Mouse (Mus musculus) regulatory T cell (primary cell): Measurements from ENCODE around the gene Slamf8.

Source experiments
- in situ Hi-C: fragments of 300-600 bp; cut with MboI, MseI; formaldehyde crosslinking; loops from one replicate; pipeline ENCODE4 v1.15.1; 2025; ENCODE audit warnings: high pct_unique_total_duplicates

Gene Slamf8

DNA sequence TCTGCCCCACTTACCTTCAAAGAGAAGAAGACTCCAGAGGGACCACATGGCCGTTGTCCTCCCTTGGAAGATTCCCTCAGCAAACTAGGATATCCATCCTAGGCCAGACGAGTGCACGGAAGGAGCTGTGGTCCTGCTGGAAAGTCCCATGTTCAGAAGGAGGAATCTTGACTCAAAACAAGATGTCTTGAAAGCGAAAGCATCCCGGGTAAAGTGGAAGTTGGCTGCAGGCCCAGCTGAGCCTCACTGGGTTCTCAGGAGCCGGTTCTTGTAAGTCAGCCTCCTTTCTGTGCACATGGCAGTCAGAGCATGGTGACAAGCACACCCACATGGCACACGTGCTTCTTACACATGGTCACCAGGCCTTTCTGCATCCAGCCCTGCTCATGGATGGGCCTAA, at the start of gene Slamf8:
Gene Slamf8, minus strand, starts transcription at position 184 of the 400 bp plus-strand sequence.
- in situ Hi-C loops = no loop called here

DNA sequence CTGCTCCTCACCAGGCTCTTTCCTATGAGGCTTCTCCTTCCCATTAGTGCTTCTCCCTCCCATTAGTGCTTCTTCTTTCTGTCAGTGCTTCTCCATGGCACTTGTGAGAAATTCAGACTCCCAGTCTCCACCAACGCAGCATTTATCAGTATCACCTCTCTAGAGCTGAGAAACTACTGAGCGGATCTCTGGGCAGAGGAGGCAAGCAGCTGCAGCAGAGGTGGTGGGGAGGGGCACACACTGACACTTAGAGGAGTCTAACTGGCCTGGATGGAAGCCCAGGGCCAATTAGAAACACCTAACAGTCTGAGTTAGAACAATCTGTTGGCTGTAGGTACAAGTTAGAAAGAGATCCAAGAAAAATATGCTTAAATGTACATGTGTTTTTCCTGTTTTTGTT, 48.4 kb upstream of the Slamf8 start:
- in situ Hi-C loops = loop anchor here (25.0 kb wide), 1 partner anchor 749 kb away; no protein-coding TSS in a partner anchor

- in situ Hi-C loops = loop anchor here (25.0 kb wide), 1 partner anchor 750 kb away; no protein-coding TSS in a partner anchor
Measured at GRCm38 (mm10) chr1:172637801-172638200, 47.4 kb upstream of the Slamf8 start.

- in situ Hi-C loops = loop anchor here (25.0 kb wide), 1 partner anchor 751 kb away; no protein-coding TSS in a partner anchor
Measured at GRCm38 (mm10) chr1:172636266-172636665, 45.9 kb upstream of the Slamf8 start.

- in situ Hi-C loops = loop anchor here (25.0 kb wide), 1 partner anchor 752 kb away; no protein-coding TSS in a partner anchor
Measured at GRCm38 (mm10) chr1:172635258-172635657, 44.9 kb upstream of the Slamf8 start.

GRCm38 (mm10) chr1:172634136-172634535, 43.8 kb upstream of the Slamf8 start:
- in situ Hi-C loops = loop anchor here (5.0 to 25.0 kb wide), 3 partner anchors 107 to 753 kb away; no protein-coding TSS in a partner anchor

DNA sequence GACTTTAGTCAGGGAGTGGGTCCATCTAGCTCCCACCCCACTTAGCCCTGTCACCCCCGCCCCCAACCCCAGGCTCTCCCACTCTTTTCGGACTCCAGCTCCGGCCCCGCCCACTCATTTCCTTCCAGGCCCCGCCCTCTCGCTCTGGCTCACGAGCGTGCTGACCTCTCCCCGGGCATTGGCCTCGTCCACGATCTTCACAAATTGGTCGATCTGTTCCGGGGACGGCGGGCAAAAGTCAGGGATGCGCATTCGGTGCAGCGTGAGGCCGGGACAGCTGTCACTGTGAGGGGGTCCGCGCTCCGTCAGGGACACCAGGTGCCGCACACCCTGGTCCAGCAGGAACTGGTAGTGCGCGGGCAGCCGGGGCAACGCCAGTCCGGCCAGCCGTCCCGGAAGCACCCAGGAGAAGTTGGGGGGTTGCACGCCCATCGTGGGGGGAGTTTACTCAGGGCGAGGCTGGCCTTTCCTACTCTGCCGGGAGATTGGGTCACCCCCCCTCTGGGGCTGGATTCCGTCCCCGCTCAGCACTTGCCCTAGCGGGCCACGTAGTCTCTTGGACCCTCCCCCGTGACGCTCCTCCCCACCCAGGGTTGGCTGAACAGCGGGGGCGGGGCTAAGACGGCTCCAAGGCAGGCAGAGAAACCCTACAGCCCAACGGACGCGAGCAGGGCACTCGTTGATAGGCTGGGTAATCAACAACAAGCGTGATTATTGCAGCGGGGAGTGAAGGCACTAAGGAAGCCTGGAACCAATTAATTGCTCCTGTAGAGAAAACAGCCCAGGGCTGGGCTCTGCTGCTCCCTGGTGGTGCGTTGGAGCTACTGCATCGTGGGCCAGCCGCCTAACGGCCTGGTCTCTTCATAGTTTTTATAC, 42.3 kb upstream of the Slamf8 start, which contains the start of gene Dusp23:
Gene Dusp23, minus strand, starts transcription at position 512 of the 876 bp plus-strand sequence.
- in situ Hi-C loops = loop anchor here (5.0 to 25.0 kb wide), 3 partner anchors 105 to 755 kb away; no protein-coding TSS in a partner anchor

- in situ Hi-C loops = loop anchor here (5.0 to 25.0 kb wide), 3 partner anchors 104 to 756 kb away; no protein-coding TSS in a partner anchor
Measured at GRCm38 (mm10) chr1:172631721-172632120, 41.4 kb upstream of the Slamf8 start.

- in situ Hi-C loops = loop anchor here (5.0 to 25.0 kb wide), 3 partner anchors 103 to 757 kb away; no protein-coding TSS in a partner anchor
Measured at GRCm38 (mm10) chr1:172629831-172630230, 39.5 kb upstream of the Slamf8 start.

DNA sequence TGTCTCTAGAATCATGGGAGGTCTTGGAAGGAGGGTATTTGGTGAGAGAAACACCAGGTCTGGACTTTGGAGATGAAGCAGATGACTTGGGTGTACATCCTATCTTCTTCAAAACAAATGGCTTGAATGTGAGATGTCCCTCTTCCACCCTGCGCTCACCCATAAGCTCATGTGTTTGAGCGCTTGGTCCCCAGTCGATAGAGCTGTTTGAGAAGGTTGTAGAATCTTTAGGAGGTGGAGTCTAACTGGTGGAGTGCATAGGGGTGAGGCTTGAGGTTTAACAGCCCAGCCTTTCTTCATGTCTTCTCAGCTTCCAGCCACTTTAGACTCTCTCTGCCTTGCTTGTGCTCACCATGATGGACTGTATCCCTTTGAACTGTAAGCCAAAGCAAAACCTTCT, 35.9 kb upstream of the Slamf8 start:
- in situ Hi-C loops = loop anchor here (25.0 kb wide), 1 partner anchor 761 kb away; no protein-coding TSS in a partner anchor

DNA sequence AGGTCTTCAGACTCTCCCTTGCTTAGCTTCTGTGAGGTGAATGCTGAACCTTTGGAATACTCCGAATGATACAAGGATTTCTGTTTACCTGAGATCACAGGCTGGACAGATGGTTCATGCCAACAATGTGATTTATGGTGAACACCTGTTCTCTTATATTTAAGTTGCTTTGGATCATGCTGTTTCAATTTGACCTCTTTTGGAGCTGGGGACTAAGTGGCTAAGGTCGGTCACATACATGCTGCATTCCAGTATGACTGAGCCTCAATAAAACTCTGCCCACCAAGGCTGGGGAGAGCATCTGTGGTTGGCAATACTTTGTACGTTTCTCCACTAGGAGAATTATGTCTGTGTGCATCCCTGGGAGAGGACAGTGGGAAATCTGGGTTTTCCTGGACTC, 33.7 kb upstream of the Slamf8 start:
- in situ Hi-C loops = no loop called here

DNA sequence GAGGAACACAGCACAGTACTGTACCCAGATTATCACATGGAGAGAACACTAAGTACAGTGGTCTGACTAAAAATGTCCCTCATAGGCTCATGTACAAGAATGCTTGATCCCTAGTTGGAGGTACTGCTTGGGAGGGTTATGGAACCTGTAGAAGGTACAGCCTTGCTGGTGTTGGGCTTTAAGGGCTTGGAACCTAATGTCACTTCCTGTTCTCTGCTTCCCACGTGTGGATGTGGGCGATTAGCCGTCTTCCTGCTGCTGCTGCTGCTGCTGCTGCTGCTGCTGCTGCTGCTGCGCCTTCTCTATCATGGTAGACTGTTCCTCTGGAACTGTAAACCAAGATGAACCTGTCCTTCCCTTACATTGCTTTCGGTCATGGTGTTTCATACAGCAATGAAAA, 33.2 kb upstream of the Slamf8 start:
- in situ Hi-C loops = no loop called here

DNA sequence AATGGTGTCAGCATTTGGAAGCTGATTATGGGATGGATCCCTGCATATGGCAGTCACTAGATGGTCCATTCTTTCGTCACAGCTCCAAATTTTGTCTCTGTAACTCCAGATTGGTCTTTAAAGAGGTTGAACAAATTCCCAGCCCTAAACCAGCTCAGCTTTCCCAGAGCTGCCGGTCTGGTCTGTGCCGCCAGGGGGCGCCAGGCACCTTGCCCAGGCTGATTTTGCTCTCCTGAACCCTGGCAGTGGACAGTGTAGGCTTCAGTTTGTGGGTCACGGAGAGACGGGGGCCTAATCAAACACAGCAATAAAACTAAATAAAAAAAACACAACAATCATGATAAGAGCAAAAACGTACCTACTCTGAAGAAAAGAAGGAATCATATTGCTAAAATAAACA, 28.9 kb upstream of the Slamf8 start:
- in situ Hi-C loops = loop anchor here (10.0 kb wide), 1 partner anchor 1764 kb away; no protein-coding TSS in a partner anchor

GRCm38 (mm10) chr1:172618141-172618540, 27.8 kb upstream of the Slamf8 start:
- in situ Hi-C loops = loop anchor here (10.0 kb wide), 1 partner anchor 1763 kb away; no protein-coding TSS in a partner anchor

- in situ Hi-C loops = loop anchor here (10.0 kb wide), 1 partner anchor 1763 kb away; no protein-coding TSS in a partner anchor
Measured at GRCm38 (mm10) chr1:172617365-172618076, 27.2 kb upstream of the Slamf8 start.

GRCm38 (mm10) chr1:172616537-172617300, 26.4 kb upstream of the Slamf8 start:
- in situ Hi-C loops = loop anchor here (10.0 kb wide), 1 partner anchor 1762 kb away; no protein-coding TSS in a partner anchor

DNA sequence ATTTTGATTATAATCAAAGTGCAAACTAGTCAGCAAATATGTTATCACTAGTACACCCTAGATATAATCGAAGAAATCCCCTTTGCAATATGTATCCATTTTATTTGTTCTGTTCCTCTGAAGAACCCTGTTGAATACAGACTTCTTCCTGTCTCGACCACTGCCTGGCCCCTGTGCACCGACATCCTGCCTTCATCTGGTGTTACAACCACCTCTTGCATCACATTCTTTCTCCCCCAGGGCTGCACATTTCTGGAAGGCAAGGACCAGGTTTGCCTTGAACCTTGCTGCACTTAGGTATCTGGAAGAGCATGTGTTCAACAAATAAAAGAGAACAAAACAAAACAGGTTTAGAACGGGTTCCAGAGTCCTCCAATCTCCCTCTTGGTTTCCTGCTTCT, 25.0 kb upstream of the Slamf8 start:
- in situ Hi-C loops = loop anchor here (10.0 kb wide), 1 partner anchor 1761 kb away; no protein-coding TSS in a partner anchor

DNA sequence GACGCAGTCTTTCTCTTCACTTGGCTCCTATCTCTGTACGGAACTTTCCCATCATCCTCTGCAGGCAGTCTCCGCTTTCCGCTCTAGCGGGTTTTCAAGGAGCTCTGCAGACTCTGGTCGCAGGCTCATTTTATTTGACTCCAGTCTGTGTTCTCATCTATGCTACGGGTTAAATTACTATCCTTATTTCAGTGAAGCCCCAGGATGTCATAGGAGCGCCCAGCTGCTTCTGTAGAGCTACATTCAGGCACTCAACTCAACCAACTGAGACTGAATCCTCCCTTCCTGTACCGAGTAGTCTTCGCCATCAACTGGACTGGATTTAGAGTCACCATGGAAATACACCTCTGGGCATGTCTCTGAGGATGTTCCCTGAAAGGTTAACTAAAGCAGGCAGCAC, 24.3 kb upstream of the Slamf8 start:
- in situ Hi-C loops = loop anchor here (10.0 kb wide), 1 partner anchor 1760 kb away; no protein-coding TSS in a partner anchor

GRCm38 (mm10) chr1:172612745-172613144, 22.4 kb upstream of the Slamf8 start:
- in situ Hi-C loops = loop anchor here (10.0 kb wide), 1 partner anchor 1758 kb away; no protein-coding TSS in a partner anchor

DNA sequence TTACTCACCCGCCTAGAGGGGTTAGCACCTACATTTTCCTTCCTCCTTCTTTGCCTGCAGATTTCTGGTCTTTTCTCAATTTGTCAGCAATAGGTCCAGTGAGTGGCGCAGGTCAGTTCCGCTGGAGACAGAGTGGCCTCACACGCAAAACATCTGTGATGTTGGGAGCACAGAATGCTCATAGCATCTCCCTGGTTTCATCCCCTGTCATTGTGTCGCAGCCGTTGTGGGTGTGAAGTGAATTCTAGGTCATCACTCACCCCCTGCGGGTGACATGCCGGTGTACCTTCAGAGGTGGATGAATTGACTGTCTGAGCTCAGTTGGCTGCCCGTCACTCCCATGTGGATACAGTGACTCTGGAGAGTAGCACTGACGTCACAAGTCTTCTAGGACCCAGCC, 20.9 kb upstream of the Slamf8 start:
- in situ Hi-C loops = loop anchor here (10.0 kb wide), 1 partner anchor 1757 kb away; no protein-coding TSS in a partner anchor
